Mouse (Mus musculus) gastrocnemius, adult 8-10 months (tissue): ENCODE data around the gene Natd1. TPM values are rescaled to one million over a fixed set of nuclear protein-coding genes. Genes with fewer than 3 reads are reported as not detected.

Experiments
- total RNA-seq, 4 experiments: library from RNA; stranded (reverse); gene quantifications; 2 replicates each; pipeline ENCODE4 v1.2.4; 2022

Natd1 gene
- total RNA-seq, 4 experiments from 2014 or later = 6.5 to 9.2 (median 7.3) TPM

Other genes starting within 250 kb of the Natd1 start
- 10 to 100 TPM in 1 of 4 experiments, 1 to 10 TPM in 3; 9.5 to 10.3 (median 9.8) TPM for gene Llgl1, start 215.0 kb downstream of the Natd1 start, total RNA-seq
- gene Flii, start 187.5 kb downstream of the Natd1 start, total RNA-seq = 100 to 1,000 TPM in 2 of 4 experiments, 10 to 100 TPM in 2; 96.0 to 116 (median 101) TPM
- 10 to 100 TPM; 80.3 to 94.0 (median 84.3) TPM for gene Mief2, start 186.4 kb downstream of the Natd1 start, total RNA-seq
- gene Top3a, start 137.4 kb downstream of the Natd1 start, total RNA-seq = 1 to 10 TPM; 3.8 to 4.7 (median 4.2) TPM
- gene Smcr8, start 137.2 kb downstream of the Natd1 start, total RNA-seq = 10 to 100 TPM; 16.7 to 22.3 (median 19.7) TPM
- 10 to 100 TPM; 10.5 to 15.0 (median 12.5) TPM for gene Shmt1, start 103.0 kb downstream of the Natd1 start, total RNA-seq
- 10 to 100 TPM; 23.9 to 28.1 (median 24.2) TPM for gene Dhrs7b, start 84.1 kb downstream of the Natd1 start, total RNA-seq
- 10 to 100 TPM; 37.2 to 44.1 (median 43.5) TPM for gene Tmem11, start 35.5 kb downstream of the Natd1 start, total RNA-seq
- gene Map2k3, start 17.3 kb upstream of the Natd1 start, total RNA-seq = 100 to 1,000 TPM; 117 to 122 (median 119) TPM
- gene Kcnj12, start 107.8 kb upstream of the Natd1 start, total RNA-seq = 10 to 100 TPM; 59.6 to 63.8 (median 62.0) TPM
- gene Tnfrsf13b, start 212.0 kb upstream of the Natd1 start, total RNA-seq = under 1 TPM in 3 of 4 experiments, not detected in 1; 0.19 to 0.29 (median 0.19) TPM